Mouse (Mus musculus): ENCODE measurements at regions not wholly inside any gene's neighbourhood (a gene's known extent, or its start where the extent isn't known, plus 50 kb on each side); places are given as distances from the start of the nearest gene placed in this dataset.

GRCm38 (mm10) chr6:43838960-43839359 is 172.9 kb upstream of the Tpk1 start:
- Histone ChIP-seq H3K4me1 (replicated peaks; ENCODE audit: insufficient read depth, low read length) (no peaks in the 10 kb centered on the region), H3K4me2 (ENCODE audit: low read length) (no peak overlapping the region), H3K9me3 (replicated peaks; ENCODE audit: low read length) (no peaks in the 10 kb centered on the region), H3K4me3 (replicated peaks; ENCODE audit: low read depth, low read length) (no peak overlapping the region), H3K27me3 (ENCODE audit: insufficient read depth, low read length) (no peaks in the 10 kb centered on the region), H3K36me3 (ENCODE audit: insufficient read depth, low read length) (no peaks in the 10 kb centered on the region), H3K27ac (no peak overlapping the region), H3K9ac (ENCODE audit: low read depth, low read length) (no peak overlapping the region)
- WGBS: 54% methylated on average over 6 of the region's 6 CpGs
- DNase-seq (ENCODE audit: low spot score) (no peak), ATAC-seq (replicated peaks; ENCODE audit: low FRiP score, low read depth) (no peak)
- TF ChIP-seq CTCF (IDR thresholded peaks at IDR 0.05; ENCODE audit: low read depth): no peak

GRCm38 (mm10) chr6:43829903-43830302 is 163.8 kb upstream of the Tpk1 start:
- Histone ChIP-seq H3K4me1 (replicated peaks; ENCODE audit: insufficient read depth, low read length) (no peaks in the 10 kb centered on the region), H3K27ac (no peak overlapping the region), H3K9me3 (replicated peaks; ENCODE audit: low read length) (no peaks in the 10 kb centered on the region), H3K4me3 (replicated peaks; ENCODE audit: low read depth, low read length) (no peak overlapping the region), H3K36me3 (ENCODE audit: insufficient read depth, low read length) (no peaks in the 10 kb centered on the region), H3K9ac (ENCODE audit: low read depth, low read length) (no peak overlapping the region), H3K27me3 (ENCODE audit: insufficient read depth, low read length) (no peaks in the 10 kb centered on the region), H3K4me2 (ENCODE audit: low read length) (no peak overlapping the region)
- TF ChIP-seq CTCF (IDR thresholded peaks at IDR 0.05; ENCODE audit: low read depth): no peak
- DNase-seq (ENCODE audit: low spot score) (no peak), ATAC-seq (replicated peaks; ENCODE audit: low FRiP score, low read depth) (no peak)
- WGBS: 78% methylated on average over 3 of the region's 3 CpGs
